Mouse (Mus musculus): ENCODE data around the gene Fgd6. TPM values are rescaled to one million over a fixed set of nuclear protein-coding genes. Genes with fewer than 3 reads are reported as not detected.

Gene Fgd6
- polyA plus RNA-seq, 1 experiment from 2014 or later = 2.2 TPM

DNA sequence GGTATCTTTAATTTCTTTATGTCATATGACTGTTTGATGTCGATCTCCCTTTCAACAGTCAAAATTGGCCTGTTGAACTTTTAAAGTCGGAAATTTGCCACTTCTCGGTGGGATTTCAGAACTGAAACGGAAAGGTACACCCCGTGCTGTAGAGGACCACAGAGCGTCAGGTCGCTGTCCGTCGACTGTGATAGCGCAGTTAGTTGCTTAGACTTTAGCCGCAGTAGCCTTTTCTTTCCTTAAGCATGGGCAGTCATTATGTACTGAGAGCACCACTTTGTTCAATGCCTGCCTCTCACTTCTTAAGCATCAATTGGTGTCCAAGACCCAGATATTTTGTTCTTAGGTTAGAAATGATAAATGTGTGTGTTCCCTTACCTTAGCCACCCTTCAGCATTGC, 136.3 kb downstream of the Fgd6 start:
- POLR2A ChIA-PET = interaction anchor here (0.6 kb wide), 1 partner anchor 31 kb away, joined by 4 read pairs; no protein-coding TSS in a partner anchor
- no peaks in the 10 kb centered on the region for H3K27me3 ChIP-seq
- TF ChIP-seq CTCF (IDR thresholded peaks at IDR 0.05) = no peak
- CTCF ChIA-PET = no interaction called here
- ATAC-seq (no peak), DNase-seq (ENCODE audit: low read depth, low spot score) (no peak)
- in situ Hi-C loops (cut with MboI; ENCODE audit: low pct_unique_long_range_greater_than_20kb) = no loop called here

DNA sequence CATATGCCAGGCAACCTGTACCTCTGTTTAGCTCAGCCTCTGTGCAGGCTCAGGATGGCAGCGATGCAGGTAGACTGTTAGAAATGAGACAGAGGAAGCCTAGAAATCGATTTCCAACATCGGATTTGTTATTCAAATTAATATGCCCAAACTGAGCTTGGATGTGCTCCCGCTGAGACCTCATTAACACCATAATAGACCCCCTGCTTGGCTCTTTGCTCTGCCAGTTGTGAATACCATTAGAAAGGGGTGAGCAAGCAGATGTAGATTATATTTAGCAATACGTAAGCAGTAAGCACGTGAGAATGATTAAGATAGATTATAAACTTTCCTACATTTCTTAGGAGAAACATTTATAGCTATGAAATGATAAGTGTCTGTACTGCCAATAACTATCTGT, 136.9 kb downstream of the Fgd6 start:
- ATAC-seq (no peak), DNase-seq (ENCODE audit: low read depth, low spot score) (no peak)
- TF ChIP-seq CTCF (IDR thresholded peaks at IDR 0.05) = no peak
- ChIA-PET POLR2A (no interaction called here), CTCF (no interaction called here)
- H3K27me3 ChIP-seq = no peaks in the 10 kb centered on the region
- in situ Hi-C loops (cut with MboI; ENCODE audit: low pct_unique_long_range_greater_than_20kb) = no loop called here

DNA sequence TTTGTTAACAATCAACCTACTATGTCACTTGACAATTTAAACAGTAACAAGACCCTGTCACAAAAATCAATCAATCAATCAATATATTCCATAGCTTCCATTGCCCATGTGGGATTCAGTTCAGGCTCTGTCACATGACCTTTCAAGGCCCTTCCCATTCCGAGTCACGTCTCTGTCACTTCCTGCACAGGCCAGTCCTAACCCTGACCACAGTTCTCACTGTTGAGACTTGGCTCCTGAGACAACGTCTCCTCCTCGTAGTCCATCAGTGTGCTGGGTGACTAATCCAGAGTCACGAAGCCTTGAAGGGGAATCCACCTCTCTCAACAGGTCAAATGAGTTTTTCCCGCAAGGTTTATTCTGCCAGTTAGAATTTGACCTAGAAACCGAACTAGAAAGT, 138.9 kb downstream of the Fgd6 start:
- TF ChIP-seq CTCF (IDR thresholded peaks at IDR 0.05) = no peak
- in situ Hi-C loops (cut with MboI; ENCODE audit: low pct_unique_long_range_greater_than_20kb) = no loop called here
- DNase-seq (ENCODE audit: low read depth, low spot score) = no peak
- no peaks in the 10 kb centered on the region for H3K27me3 ChIP-seq
- POLR2A ChIA-PET = no interaction called here
- CTCF ChIA-PET = no interaction called here
- no peak for ATAC-seq

DNA sequence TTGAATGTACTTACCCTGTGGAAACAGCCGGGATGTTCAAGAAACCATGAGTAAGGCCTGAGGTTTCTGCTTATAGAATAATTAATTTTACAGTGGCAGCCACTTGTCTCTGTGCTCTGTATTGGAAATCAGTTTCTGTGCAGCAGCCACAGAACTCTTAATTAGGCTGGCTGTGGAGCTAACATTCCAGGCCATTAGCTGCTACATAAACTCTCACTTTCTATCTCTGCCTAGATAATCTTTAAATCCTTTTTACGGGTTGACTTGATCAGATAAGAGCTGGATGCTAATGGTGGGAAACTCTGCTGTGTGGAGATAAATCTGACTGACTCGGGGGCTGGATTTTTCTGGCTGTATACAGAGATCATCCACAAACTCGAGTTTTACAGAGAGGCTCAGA, 147.4 kb downstream of the Fgd6 start:
- no peaks in the 10 kb centered on the region for H3K27me3 ChIP-seq
- ATAC-seq (no peak), DNase-seq (ENCODE audit: low read depth, low spot score) (no peak)
- in situ Hi-C loops (cut with MboI; ENCODE audit: low pct_unique_long_range_greater_than_20kb) = no loop called here
- ChIA-PET CTCF (interaction anchor here (2.6 kb wide), 1 partner anchor 15 kb away, joined by 12 read pairs; the partner anchor contains the start of gene Ndufa12), POLR2A (no interaction called here)
- TF ChIP-seq CTCF (IDR thresholded peaks at IDR 0.05) = no peak

Other genes starting within 250 kb of the Fgd6 start
- 2.1 TPM for gene Usp44, start 204.4 kb upstream of the Fgd6 start, polyA plus RNA-seq (2021)
- 282 TPM for gene Metap2, start 138.9 kb upstream of the Fgd6 start, polyA plus RNA-seq (2021)
- gene Vezt, start 184 bp upstream of the Fgd6 start, polyA plus RNA-seq (2021) = 23.4 TPM
- gene Nr2c1, start 112.0 kb downstream of the Fgd6 start, polyA plus RNA-seq (2021) = 12.6 TPM
- gene Ndufa12, start 162.7 kb downstream of the Fgd6 start, polyA plus RNA-seq (2021) = 231 TPM